Mouse (Mus musculus) liver, embryonic 11.5 days (tissue): ENCODE data around the gene Trpm5. TPM values are rescaled to one million over a fixed set of nuclear protein-coding genes. Genes with fewer than 3 reads are reported as not detected.
A peak's percentile ranks its signal among the peaks of the same experiment; 100 is the strongest.

ENCODE experiments used
- ATAC-seq: fragments of 200-750 bp; cut with Nextera tagmentation; replicated peaks from 2 replicates; pipeline ENCODE4 v1.8.0; 2017; ENCODE audit warnings: moderate number of reproducible peaks, mild to moderate bottlenecking, moderate TSS enrichment, moderate library complexity; ENCODE audit not compliant: low FRiP score
- DNase-seq: peaks from one replicate; pipeline ENCODE4 v3.0.0-alpha.2; 2017; ENCODE audit warnings: low spot score
- H3K27ac ChIP-seq: fragments of 300-500 bp; sonication (generic); 2 replicates; pipeline ENCODE4 v1.5.1; 2014; ENCODE audit warnings: mild to moderate bottlenecking, low read depth, low read length, control low read depth
- H3K27me3 ChIP-seq: fragments of 300-500 bp; sonication (generic); replicated peaks from 2 replicates; pipeline ENCODE4 v1.6.1; 2014; ENCODE audit warnings: low read length, mixed read lengths; ENCODE audit not compliant: control insufficient read depth, insufficient read depth
- H3K36me3 ChIP-seq: fragments of 300-500 bp; sonication (generic); 2 replicates; pipeline ENCODE4 v1.6.1; 2014; ENCODE audit warnings: mild to moderate bottlenecking, low read length, moderate library complexity, mixed read lengths; ENCODE audit not compliant: control insufficient read depth, insufficient read depth
- H3K4me1 ChIP-seq: fragments of 300-500 bp; sonication (generic); replicated peaks from 2 replicates; pipeline ENCODE4 v1.6.1; 2014; ENCODE audit warnings: low read length, mixed read lengths; ENCODE audit not compliant: control insufficient read depth, insufficient read depth
- H3K4me2 ChIP-seq: fragments of 300-500 bp; sonication (generic); 2 replicates; pipeline ENCODE4 v1.6.1; 2014; ENCODE audit warnings: mild to moderate bottlenecking, control low read depth, moderate library complexity
- H3K4me3 ChIP-seq: fragments of 300-500 bp; sonication (generic); 2 replicates; pipeline ENCODE4 v1.5.1; 2014; ENCODE audit warnings: low read depth, low read length, control low read depth
- H3K9ac ChIP-seq: fragments of 300-500 bp; sonication (generic); 2 replicates; pipeline ENCODE4 v1.6.1; 2014; ENCODE audit warnings: low read depth, low read length, control low read depth
- H3K9me3 ChIP-seq: fragments of 300-500 bp; sonication (generic); 2 replicates; pipeline ENCODE4 v1.6.1; 2016; ENCODE audit warnings: low read length, inconsistent platforms, mixed read lengths; ENCODE audit not compliant: control insufficient read depth
- WGBS: fragments of 180-500 bp; shearing (Covaris S2); extraction: QIAGEN DNeasy Blood & Tissue Kit; methylation state at CpG from one replicate; pipeline ENCODE4 v1.1.7; 2014; 5-methylcytosine and 5-hydroxymethylcytosine counted together
- polyA plus RNA-seq: library from polyadenylated mRNA; unstranded; fragments of >200 nt; fragmentation: Nextera tagmentation; extraction: Ambion mirVana; gene quantifications from 2 replicates; pipeline ENCODE4 v1.2.1, GENCODE M21; 2014

Trpm5 gene
- polyA plus RNA-seq, 1 experiment from 2014 or later = 1.3 TPM

- H3K27me3 ChIP-seq = no peaks in the 10 kb centered on the region
- H3K4me3 ChIP-seq = no peak overlapping the region
- ATAC-seq (no peak), DNase-seq (no peak)
- WGBS = 64% methylated on average over 2 of the region's 2 CpGs
- no peak overlapping the region for H3K4me2 ChIP-seq
- H3K4me1 ChIP-seq = peaks cover 25% of the 10 kb centered on the region
- H3K36me3 ChIP-seq = peaks cover 49% of the 10 kb centered on the region
- H3K27ac ChIP-seq = no peak overlapping the region
- no peaks in the 10 kb centered on the region for H3K9me3 ChIP-seq
- H3K9ac ChIP-seq = no peak overlapping the region
Observed at GRCm38 (mm10) chr7:143062704-143063103, 31.7 kb downstream of the Trpm5 start.

DNA sequence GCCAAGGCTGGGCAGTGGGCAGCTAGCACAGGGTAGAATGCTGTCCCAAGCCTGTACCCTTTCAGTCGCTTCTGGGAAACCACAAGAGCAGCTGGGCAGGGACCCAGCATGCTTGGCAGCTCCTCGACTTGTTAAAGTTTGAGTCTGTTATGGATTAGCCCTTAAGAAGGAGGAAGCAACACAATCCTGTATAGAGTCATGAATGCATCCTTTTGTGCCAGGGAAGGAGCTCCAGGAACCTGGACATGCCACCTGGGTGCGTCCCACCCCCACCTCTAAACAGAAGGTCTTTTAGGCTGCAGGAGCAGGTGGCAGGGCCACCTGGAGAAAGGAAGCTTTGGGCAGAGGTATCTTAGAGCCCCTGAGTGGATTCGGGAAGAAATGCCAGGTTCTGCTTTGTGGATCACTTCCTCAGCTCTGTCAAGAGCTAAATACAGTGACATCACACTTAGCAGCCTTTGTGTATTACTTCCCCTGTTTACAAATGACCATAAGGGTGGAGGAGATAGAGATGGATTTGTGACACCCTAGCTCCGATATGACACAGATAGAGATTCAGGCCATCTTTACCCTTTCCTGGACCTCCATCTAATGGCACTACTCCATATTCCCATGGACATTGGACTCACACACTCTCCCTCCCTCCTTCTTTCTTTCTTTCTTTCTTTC lies 35.1 kb downstream of the Trpm5 start:
- ATAC-seq = no peak
- H3K4me1 ChIP-seq = peaks cover 58% of the 10 kb centered on the region
- H3K36me3 ChIP-seq = peaks cover 23% of the 10 kb centered on the region
- peak overlapping the region; percentile 46 for H3K9ac ChIP-seq
- H3K4me3 ChIP-seq = no peak overlapping the region
- H3K4me2 ChIP-seq = peak overlapping the region; percentile 80; the same call in 1 of the 2 replicates
- no peaks in the 10 kb centered on the region for H3K9me3 ChIP-seq
- WGBS = 56% methylated on average over 5 of the region's 5 CpGs
- H3K27ac ChIP-seq = peak overlapping the region; percentile 85
- H3K27me3 ChIP-seq = no peaks in the 10 kb centered on the region
- no peak for DNase-seq

- Histone ChIP-seq H3K4me3 (peak overlapping the region; percentile 20), H3K4me1 (peaks cover 65% of the 10 kb centered on the region), H3K4me2 (peak overlapping the region; percentile 80), H3K27ac (peak overlapping the region; percentile 85), H3K36me3 (peaks cover 13% of the 10 kb centered on the region), H3K27me3 (no peaks in the 10 kb centered on the region), H3K9ac (peak overlapping the region; percentile 46; the same call in 1 of the 2 replicates), H3K9me3 (no peaks in the 10 kb centered on the region)
- ATAC-seq (peak; percentile 34), DNase-seq (no peak)
- 35% methylated on average over 5 of the region's 5 CpGs for WGBS
Observed at GRCm38 (mm10) chr7:143058221-143058697, 36.2 kb downstream of the Trpm5 start.

DNA sequence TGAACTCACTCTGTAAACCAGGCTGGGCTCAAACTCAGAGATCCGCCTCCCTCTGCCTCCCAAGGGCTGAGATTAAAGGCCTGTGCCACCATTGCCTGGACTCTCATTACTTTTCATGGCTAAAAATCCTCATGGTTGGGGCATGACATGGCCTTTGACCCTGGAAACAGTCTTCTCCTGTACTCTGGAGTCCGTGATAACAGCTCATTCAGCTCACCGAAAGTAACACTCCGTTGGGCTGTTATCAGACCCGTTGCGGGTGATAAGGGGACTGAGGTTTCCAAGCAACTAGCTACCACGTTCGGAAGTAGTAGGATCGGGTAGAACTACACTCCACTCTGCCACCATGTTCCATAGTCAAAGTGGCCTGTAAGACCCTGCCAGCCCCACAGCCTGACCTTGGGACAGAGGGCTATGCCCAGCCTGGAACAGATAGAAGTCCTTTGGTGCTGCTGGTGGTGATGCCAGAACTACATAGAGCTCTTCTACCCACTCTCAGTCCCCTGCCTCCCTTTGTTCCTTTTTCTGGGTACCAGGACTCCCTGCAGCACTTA lies 36.7 kb downstream of the Trpm5 start:
- H3K9ac ChIP-seq = peak overlapping the region; percentile 25; the same call in 1 of the 2 replicates
- peaks cover 65% of the 10 kb centered on the region for H3K4me1 ChIP-seq

GRCm38 (mm10) chr7:143057023-143057422 lies 37.4 kb downstream of the Trpm5 start:
- no peak for DNase-seq
- Histone ChIP-seq H3K27ac (peak overlapping the region; percentile 85), H3K4me1 (peaks cover 65% of the 10 kb centered on the region), H3K9ac (no peak overlapping the region; the same call in 1 of the 2 replicates), H3K4me3 (peak overlapping the region; percentile 15), H3K9me3 (no peaks in the 10 kb centered on the region), H3K36me3 (peaks cover 8% of the 10 kb centered on the region), H3K4me2 (peak overlapping the region; percentile 80), H3K27me3 (no peaks in the 10 kb centered on the region)
- WGBS = 60% methylated on average over 5 of the region's 5 CpGs
- ATAC-seq = no peak

More for the DNA sequence above, 36.7 kb downstream of the Trpm5 start:
- peak; percentile 68 for ATAC-seq
- Histone ChIP-seq H3K27ac (peak overlapping the region; percentile 85), H3K4me2 (peak overlapping the region; percentile 80), H3K4me3 (peak overlapping the region; percentile 20), H3K9me3 (no peaks in the 10 kb centered on the region), H3K36me3 (peaks cover 13% of the 10 kb centered on the region), H3K27me3 (no peaks in the 10 kb centered on the region)
- WGBS = 11% methylated on average over 9 of the region's 9 CpGs
- DNase-seq = no peak

- Histone ChIP-seq H3K4me1 (peaks cover 62% of the 10 kb centered on the region), H3K4me2 (peak overlapping the region; percentile 80), H3K27me3 (no peaks in the 10 kb centered on the region), H3K9ac (no peak overlapping the region), H3K4me3 (0 out of 2 replicates have a peak overlapping the region, but pooled peaks have one; percentile 2), H3K9me3 (no peaks in the 10 kb centered on the region), H3K27ac (peak overlapping the region; percentile 10; the same call in 1 of the 2 replicates), H3K36me3 (no peaks in the 10 kb centered on the region)
- 49% methylated on average over 11 of the region's 11 CpGs for WGBS
- DNase-seq = no peak
- no peak for ATAC-seq
Observed at GRCm38 (mm10) chr7:143055499-143056186, 38.8 kb downstream of the Trpm5 start.

DNA sequence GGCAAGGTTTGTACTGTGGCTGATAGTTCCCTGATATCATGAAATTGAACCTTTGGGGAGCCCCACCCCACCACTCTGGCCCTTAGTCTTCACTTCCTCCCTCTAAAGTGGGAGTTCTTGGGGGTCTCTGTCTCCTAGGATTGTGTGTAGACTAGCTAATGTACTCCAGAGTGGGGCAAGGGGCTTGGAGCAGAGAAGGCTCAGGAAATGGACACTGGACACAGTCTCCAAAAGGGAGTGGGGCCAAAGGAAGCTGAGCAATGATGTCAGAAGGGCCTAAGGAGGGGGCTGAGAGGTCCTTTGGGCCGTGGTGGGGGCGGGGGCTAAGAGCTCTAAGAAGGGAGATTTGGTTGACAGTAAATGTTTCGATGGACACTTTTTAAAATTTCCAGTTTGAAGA lies 39.4 kb downstream of the Trpm5 start:
- H3K9ac ChIP-seq = peak overlapping the region; percentile 93
- ATAC-seq (no peak), DNase-seq (no peak)
- H3K27ac ChIP-seq = peak overlapping the region; percentile 62
- no peaks in the 10 kb centered on the region for H3K9me3 ChIP-seq
- peak overlapping the region; percentile 75 for H3K4me3 ChIP-seq
- H3K27me3 ChIP-seq = no peaks in the 10 kb centered on the region
- H3K36me3 ChIP-seq = no peaks in the 10 kb centered on the region
- H3K4me1 ChIP-seq = peaks cover 60% of the 10 kb centered on the region
- peak overlapping the region; percentile 80 for H3K4me2 ChIP-seq
- WGBS = 55% methylated on average over 3 of the region's 3 CpGs

DNA sequence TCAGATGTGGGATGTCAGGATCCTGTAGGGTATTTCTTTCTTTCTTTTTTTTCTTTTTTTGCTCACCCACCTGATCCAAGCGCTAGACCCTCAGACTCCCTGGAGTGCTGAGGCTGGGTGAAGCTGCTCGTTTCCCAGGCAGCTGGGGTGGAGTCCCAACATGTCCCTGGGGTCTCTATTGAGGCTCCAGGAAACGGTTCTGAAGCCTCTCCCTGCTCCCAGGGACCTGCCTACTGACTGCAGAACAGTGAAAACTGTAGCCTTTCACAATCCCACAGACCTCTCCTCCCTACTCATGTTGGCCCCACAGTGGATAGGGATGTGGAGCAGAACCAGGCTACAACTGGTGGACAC lies 39.9 kb downstream of the Trpm5 start:
- ATAC-seq = no peak
- Histone ChIP-seq H3K27me3 (no peaks in the 10 kb centered on the region), H3K27ac (peak overlapping the region; percentile 62), H3K4me3 (peak overlapping the region; percentile 75), H3K36me3 (no peaks in the 10 kb centered on the region), H3K9ac (peak overlapping the region; percentile 93), H3K4me2 (peak overlapping the region; percentile 80), H3K9me3 (no peaks in the 10 kb centered on the region), H3K4me1 (peaks cover 58% of the 10 kb centered on the region)
- 50% methylated on average over 3 of the region's 3 CpGs for WGBS
- no peak for DNase-seq
